Mouse (Mus musculus): Measurements from ENCODE around the gene Rfx1.

The Rfx1 gene

GRCm38 (mm10) chr8:84066291-84066930 is at the start of gene Rfx1:
TSS of gene Rfx1 (plus strand) at chr8:84066834.
- ATAC-seq (ENCODE audit: low TSS enrichment), result peak; percentile 93

DNA sequence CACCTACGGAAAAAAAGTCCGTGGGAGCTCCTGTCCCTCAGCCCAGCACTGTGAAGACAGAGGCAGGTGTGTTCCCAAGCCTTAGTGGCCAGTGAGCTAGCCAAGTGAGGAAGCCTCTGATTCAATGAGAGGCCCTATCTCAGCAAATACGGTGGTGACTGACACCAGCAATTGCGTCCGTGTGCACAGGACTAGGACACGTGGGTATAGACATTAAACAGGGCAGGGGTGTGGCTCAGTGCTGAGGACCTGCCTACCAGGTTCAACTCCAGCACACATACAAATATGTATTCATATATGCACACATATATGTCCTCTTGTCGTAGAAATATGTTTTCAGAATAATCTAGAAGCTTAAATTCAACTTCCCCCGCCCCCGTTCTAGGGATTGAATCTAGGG is 46.9 kb upstream of the Rfx1 start:
- no peak for ATAC-seq (ENCODE audit: low TSS enrichment)

- no peak for ATAC-seq (ENCODE audit: low TSS enrichment)
Observed at GRCm38 (mm10) chr8:84021096-84021495, 45.5 kb upstream of the Rfx1 start, which contains the start of gene Palm3. TSS of gene Palm3 (plus strand) at chr8:84021471.

- ATAC-seq (ENCODE audit: low TSS enrichment), result no peak
Observed at GRCm38 (mm10) chr8:84021569-84021968, 45.1 kb upstream of the Rfx1 start.

DNA sequence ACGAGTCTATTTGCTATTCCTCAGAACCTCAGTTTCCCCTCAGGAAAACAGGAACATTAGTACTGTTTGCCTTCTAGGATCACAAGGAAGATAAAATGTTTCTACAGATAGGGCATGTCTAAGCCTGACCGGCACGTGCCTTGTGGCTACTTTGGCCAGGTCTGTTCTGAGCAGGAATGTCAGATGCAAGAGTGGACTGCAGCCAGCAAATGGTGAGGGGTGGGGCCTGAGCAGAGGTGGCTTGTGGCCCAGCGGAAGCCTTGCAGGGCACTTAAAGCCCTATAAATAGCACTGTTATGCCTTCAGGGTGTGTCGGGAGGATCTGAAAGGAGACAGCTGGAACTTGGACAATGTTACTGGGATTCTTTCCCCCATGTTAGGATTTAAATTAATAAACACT is 43.5 kb upstream of the Rfx1 start:
- no peak for ATAC-seq (ENCODE audit: low TSS enrichment)

GRCm38 (mm10) chr8:84023631-84024030 is 43.0 kb upstream of the Rfx1 start:
- no peak for ATAC-seq (ENCODE audit: low TSS enrichment)

GRCm38 (mm10) chr8:84024171-84024570 is 42.5 kb upstream of the Rfx1 start:
- no peak for ATAC-seq (ENCODE audit: low TSS enrichment)

- peak; percentile 48 for ATAC-seq (ENCODE audit: low TSS enrichment)
Observed at GRCm38 (mm10) chr8:84025863-84026262, 40.8 kb upstream of the Rfx1 start.

GRCm38 (mm10) chr8:84027449-84027848 is 39.2 kb upstream of the Rfx1 start:
- no peak for ATAC-seq (ENCODE audit: low TSS enrichment)

- ATAC-seq (ENCODE audit: low TSS enrichment), result no peak
Observed at GRCm38 (mm10) chr8:84029272-84029671, 37.4 kb upstream of the Rfx1 start.

GRCm38 (mm10) chr8:84032777-84033176 is 33.9 kb upstream of the Rfx1 start:
- no peak for ATAC-seq (ENCODE audit: low TSS enrichment)

DNA sequence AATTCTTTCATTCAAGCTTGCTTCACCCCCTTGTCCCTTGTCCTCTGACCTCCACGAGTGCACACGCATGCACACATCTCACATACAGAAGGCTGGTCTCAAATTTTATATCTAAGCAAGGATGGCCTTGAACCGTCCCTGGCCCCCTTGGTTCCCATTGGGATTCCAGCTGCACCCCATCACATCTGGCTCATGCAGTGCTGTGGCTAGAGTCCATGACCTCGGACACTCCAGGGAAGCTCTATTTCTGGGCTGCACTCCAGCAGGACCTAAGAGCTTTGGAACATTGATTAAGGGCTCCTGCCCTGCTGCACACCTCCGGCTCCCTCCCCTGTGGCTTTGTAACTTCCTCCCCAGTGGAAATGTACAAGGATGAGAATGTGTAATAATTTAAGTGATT is 28.6 kb upstream of the Rfx1 start:
- ATAC-seq (ENCODE audit: low TSS enrichment), result no peak

GRCm38 (mm10) chr8:84039050-84039449 is 27.6 kb upstream of the Rfx1 start:
- ATAC-seq (ENCODE audit: low TSS enrichment), result peak; percentile 56

DNA sequence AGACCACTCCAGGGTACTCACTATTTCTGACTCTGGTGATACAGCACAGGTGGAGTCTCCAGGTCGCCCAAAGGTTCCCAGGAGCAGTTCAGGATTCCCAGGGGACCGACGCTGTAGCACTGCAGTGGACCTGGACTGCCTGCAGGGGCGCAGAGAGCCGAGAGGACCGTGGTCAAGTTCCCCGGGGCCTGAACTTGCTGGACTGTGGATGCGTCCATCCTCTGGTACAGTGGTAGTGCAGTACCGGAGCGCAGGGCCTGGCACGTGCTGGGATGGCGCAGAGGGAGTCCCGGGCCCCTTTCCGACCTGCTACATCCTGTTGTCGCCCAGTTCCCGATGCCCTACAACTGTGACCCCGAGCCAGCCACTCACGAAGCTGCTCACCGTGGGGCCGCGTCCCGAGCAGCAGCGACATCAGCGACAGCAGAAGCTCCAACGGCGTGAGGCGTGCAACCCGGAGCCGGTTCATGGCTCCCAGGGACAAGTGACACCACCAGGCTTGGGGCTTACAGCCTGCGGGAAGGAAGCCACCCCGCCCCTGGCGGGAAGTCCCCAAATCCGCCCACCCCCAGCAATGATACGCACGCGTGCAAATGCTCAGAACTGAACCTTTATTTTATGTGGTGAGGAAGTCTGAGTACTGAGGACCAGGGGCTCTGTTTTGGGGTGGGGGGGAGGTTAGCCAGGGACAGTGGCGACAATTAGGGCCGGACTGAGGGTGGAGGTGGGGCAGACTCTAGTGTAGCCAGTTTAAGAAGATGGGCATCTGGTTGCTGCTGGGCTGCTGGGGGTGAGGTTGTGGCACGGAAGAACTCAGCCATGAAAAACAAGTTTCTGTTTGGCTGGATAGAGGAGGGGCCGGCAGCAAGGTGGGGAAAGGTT is 24.3 kb upstream of the Rfx1 start, which contains the start of gene Il27ra:
Gene Il27ra (minus strand): TSS at position 524 of the 882 bp plus-strand sequence.
- peak; percentile 81; the same call in 1 of the 2 replicates for ATAC-seq (ENCODE audit: low TSS enrichment)

DNA sequence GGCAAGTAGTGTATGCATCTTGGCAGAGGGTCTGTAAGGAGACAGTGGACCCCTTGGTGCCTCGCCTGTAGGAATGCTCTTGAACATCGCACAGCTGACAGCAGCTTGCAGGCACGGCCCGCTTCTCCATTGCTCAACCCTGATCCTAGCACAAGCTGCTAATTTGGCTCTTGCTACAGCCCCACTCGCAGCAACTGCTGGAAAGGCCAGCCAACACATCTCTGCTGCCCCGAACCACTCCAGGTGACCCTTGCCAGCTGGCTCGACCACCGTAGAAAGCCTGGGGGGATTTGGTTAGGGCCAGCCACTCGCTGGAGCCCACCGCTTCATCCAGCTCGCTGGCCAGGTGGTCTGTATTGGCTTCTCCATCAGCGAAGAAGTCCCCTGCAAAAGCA is 23.7 kb upstream of the Rfx1 start:
- no peak for ATAC-seq (ENCODE audit: low TSS enrichment)

DNA sequence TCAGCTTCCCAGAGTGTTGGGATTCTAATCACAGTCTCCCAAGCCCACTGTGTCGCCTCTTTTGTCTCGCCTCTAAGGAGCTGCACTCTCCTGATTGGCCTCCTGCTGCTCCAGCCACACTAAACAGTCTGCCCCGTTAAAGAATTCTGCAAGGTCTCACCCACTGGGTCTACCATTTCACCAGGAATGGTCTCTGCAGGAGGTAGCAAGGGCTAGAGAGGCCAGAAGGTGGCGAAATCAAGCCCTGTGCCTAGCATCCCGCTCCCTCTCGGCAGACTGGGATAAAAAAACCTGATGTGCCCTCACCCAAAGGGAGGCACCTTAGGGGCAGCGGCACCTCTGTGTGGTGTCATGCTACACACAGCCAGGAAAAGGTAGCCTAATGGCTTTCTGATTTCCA is 22.5 kb upstream of the Rfx1 start:
- ATAC-seq (ENCODE audit: low TSS enrichment), result no peak

DNA sequence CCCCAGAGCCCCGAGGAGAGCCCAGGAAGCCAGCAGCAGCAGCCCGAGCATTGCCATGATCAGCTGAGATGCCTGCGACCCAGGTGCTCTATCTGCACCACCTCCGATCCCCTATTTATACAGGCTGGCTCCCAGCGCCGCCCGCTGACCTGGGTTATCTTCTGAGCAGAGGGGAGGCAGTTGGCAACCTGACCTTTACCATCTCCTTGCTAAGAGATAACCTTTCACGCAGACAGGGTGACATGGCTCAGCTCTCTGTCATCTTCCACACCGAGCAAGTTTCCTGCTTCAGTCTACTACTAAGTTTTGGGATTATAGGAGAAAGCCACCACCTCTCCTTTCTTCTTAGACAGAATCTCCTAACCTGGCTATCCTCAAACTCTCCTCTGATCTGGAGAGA is 21.7 kb upstream of the Rfx1 start, which contains the start of gene Rln3:
Gene Rln3 (minus strand): TSS at position 101 of the 400 bp plus-strand sequence.
- ATAC-seq (ENCODE audit: low TSS enrichment), result no peak

DNA sequence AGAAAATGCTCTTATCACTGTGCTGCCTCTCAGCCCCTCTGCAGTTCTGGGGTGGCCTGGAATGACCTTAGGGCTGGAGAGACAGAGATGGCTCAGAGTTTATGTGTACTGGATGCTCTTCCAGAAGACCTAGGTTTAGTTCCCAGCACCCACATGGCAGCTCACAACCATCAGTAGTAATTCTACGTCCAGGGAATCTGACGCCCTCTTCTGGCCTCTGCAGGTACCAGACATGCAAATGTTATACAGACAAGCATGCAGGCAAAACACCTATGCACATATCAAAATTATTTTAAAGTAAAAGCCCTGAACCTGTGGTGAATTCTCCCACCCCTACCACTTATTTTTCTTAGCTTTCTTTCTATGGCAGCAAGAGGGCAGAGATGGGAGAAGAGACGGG is 20.1 kb upstream of the Rfx1 start:
- no peak for ATAC-seq (ENCODE audit: low TSS enrichment)

DNA sequence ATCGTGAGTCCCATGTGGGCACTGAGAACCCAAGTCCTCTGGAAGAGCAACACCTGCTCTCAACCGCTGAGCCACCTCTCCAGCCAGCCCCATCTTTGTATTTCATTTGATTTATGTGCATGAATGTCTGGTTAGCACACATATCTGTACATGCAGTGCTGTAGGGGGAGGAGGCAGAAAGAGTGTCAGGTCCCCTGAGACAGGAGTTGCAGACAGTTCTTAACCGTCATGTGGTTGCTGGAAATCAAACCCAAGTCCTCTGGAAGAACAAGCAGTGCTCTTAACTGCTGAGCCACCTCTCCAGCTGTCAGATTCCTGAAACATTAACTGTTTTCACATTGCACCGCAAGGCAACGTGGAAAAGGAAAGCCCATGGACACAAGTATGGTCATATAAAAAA is 18.5 kb upstream of the Rfx1 start:
- ATAC-seq (ENCODE audit: low TSS enrichment), result no peak

GRCm38 (mm10) chr8:84052746-84053145 is 13.9 kb upstream of the Rfx1 start:
- ATAC-seq (ENCODE audit: low TSS enrichment), result no peak

DNA sequence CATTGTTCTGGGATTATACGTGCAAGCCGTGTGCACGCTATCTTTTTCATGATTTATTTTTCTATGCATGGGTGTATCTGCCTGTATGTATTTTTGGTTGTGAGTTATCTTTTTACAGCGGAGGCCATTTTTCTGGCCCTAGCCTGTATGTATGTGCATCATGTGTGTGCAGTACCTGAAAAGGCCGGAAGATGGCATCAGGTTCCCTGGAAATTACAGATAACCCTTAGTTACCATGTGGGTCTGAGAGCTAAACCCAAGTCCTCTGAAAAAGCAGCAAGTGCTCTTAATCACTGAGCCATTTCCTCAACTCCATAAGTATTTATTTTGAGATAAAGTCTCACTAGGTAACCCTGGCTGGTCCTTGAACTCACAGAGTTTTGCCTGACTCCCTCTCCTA is 13.4 kb upstream of the Rfx1 start:
- ATAC-seq (ENCODE audit: low TSS enrichment), result no peak

- ATAC-seq (ENCODE audit: low TSS enrichment), result no peak
Observed at GRCm38 (mm10) chr8:84057827-84058226, 8.8 kb upstream of the Rfx1 start.

DNA sequence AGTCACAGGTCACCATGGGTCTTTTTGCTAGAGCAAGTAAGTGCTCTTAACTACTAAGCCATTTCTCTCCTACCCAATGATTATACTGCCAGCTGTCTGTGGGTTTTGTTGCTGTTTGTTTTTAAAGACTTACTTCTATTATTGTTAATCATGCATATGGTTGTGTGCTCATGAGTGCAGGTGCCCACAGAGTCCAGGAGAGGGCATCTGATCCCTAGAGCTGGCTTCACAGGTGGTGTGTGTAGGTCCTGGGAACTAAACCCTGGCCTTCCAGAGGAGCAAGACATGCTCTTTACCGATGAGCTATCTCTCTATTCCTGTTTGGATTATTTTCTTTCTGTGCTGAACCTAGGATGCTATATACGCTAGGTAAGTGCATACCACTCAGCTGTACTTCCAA is 7.4 kb upstream of the Rfx1 start:
- ATAC-seq (ENCODE audit: low TSS enrichment), result no peak

All from frontal cortex, adult (tissue).